Mouse (Mus musculus) limb, embryonic 13.5 days (tissue): ENCODE results near the gene Cela2a. TPM values are rescaled to one million over a fixed set of nuclear protein-coding genes. Genes with fewer than 3 reads are reported as not detected.

Source experiments
- ATAC-seq: fragments of 200-750 bp; cut with Nextera tagmentation; 2 replicates; pipeline ENCODE4 v1.8.0; 2017; ENCODE audit warnings: low read depth, moderate number of reproducible peaks, moderate TSS enrichment; ENCODE audit not compliant: low FRiP score
- H3K27ac ChIP-seq: fragments of 300-500 bp; sonication (generic); 2 replicates; pipeline ENCODE4 v1.5.1; 2015; ENCODE audit warnings: inconsistent platforms, mild to moderate bottlenecking, moderate library complexity
- H3K27me3 ChIP-seq: fragments of 300-500 bp; sonication (generic); 2 replicates; pipeline ENCODE4 v1.6.1; 2015; ENCODE audit warnings: mild to moderate bottlenecking, inconsistent platforms
- H3K36me3 ChIP-seq: fragments of 300-500 bp; sonication (generic); 2 replicates; pipeline ENCODE4 v1.6.1; 2015; ENCODE audit warnings: inconsistent platforms, mild to moderate bottlenecking, moderate library complexity
- H3K4me1 ChIP-seq: fragments of 300-500 bp; sonication (generic); 2 replicates; pipeline ENCODE4 v1.6.1; 2015; ENCODE audit warnings: inconsistent platforms
- H3K4me2 ChIP-seq: fragments of 300-500 bp; sonication (generic); replicated peaks from 2 replicates; pipeline ENCODE4 v1.6.1; 2015; ENCODE audit warnings: inconsistent platforms, mild to moderate bottlenecking, moderate library complexity
- H3K4me3 ChIP-seq: fragments of 300-500 bp; sonication (generic); 2 replicates; pipeline ENCODE4 v1.5.1; 2015; ENCODE audit warnings: moderate library complexity, mild to moderate bottlenecking, inconsistent platforms
- H3K9ac ChIP-seq: fragments of 300-500 bp; sonication (generic); 2 replicates; pipeline ENCODE4 v1.6.1; 2015; ENCODE audit warnings: mild to moderate bottlenecking, inconsistent platforms
- H3K9me3 ChIP-seq: fragments of 300-500 bp; sonication (generic); 2 replicates; pipeline ENCODE4 v1.6.1; 2016; ENCODE audit warnings: inconsistent platforms
- WGBS: fragments of 180-500 bp; shearing (Covaris S2); methylation state at CpG from one replicate; pipeline ENCODE4 v1.1.7; 2015; 5-methylcytosine and 5-hydroxymethylcytosine counted together
- polyA plus RNA-seq: library from polyadenylated mRNA; unstranded; fragments of >200 nt; fragmentation: Nextera tagmentation; extraction: Ambion mirVana; gene quantifications from 2 replicates; pipeline ENCODE4 v1.2.1, GENCODE M21; 2015

The Cela2a gene
- polyA plus RNA-seq, 1 experiment from 2014 or later, result not detected

DNA sequence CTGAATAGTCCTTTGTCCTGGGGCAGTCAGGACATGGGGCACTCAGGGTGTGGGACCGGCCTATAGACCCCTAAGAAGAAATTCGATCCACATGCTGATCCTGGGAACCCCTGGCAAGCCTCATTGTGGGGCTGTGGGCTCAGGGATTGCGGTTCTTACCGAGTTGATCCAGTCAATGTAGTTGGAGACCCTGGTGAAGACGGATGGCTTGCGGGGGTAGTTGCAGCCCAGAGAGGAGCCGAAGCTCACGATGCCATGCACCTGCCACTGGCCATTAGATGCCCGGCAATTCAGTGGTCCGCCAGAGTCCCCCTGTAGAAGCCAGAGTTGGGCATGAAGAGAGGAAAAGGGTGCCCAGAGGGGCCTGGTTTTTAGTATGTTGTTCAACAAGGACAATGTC is 8.3 kb downstream of the Cela2a start:
- Histone ChIP-seq H3K36me3 (peaks cover 31% of the 10 kb centered on the region), H3K9ac (no peak overlapping the region), H3K4me1 (peaks cover 11% of the 10 kb centered on the region; the same call in 1 of the 2 replicates), H3K27ac (no peak overlapping the region), H3K27me3 (no peaks in the 10 kb centered on the region), H3K9me3 (no peaks in the 10 kb centered on the region), H3K4me3 (no peak overlapping the region), H3K4me2 (no peak overlapping the region)
- 75% methylated on average over 10 of the region's 10 CpGs for WGBS
- ATAC-seq, result no peak

DNA sequence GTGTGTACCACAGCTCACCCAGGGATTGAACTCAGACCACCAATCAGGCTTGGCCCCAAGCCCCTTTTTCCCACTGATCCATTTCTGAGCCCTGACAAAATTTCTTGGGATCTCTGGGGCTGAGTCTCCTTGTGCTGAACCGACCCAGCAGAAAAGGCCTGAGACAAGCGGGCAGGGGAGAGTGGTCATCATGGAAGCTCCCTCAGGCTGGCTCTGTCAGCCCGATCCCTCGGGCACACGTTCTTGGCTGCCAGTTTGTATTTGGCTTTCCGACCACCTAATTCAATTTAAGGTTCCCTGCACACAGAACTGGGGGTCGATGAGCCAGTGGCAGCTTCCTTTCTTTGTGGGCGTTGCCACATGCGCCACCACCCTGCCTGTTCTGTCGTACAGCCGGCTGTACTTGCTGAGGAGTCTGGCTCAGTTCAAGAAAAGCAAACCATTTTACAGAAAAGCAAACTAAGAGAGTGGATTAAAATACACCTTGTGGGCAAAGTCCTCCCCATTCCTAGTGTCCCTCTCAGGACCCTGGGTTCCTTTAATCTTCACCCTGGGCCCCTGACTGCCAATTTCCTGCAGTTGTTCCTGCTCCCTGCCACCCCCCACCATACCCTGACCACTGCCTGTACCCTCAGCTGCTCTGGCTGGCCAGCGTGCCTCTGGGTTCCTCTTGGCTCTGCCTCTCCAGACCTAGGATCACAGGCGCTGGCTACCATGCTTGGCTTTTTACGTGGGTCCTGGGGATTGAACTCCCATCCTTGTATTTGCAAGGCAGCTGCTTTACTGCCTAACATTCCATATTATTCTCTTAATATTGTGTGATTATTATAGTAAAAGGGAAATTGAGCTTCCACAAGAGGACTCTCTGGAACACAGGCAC is 8.9 kb downstream of the Cela2a start:
- Histone ChIP-seq H3K27me3 (no peaks in the 10 kb centered on the region), H3K36me3 (peaks cover 38% of the 10 kb centered on the region), H3K9me3 (no peaks in the 10 kb centered on the region), H3K9ac (peak overlapping the region; percentile 4; the same call in 1 of the 2 replicates), H3K4me3 (no peak overlapping the region), H3K4me2 (no peak overlapping the region), H3K27ac (no peak overlapping the region), H3K4me1 (peaks cover 11% of the 10 kb centered on the region; the same call in 1 of the 2 replicates)
- ATAC-seq, result no peak
- 69% methylated on average over 14 of the region's 14 CpGs for WGBS

DNA sequence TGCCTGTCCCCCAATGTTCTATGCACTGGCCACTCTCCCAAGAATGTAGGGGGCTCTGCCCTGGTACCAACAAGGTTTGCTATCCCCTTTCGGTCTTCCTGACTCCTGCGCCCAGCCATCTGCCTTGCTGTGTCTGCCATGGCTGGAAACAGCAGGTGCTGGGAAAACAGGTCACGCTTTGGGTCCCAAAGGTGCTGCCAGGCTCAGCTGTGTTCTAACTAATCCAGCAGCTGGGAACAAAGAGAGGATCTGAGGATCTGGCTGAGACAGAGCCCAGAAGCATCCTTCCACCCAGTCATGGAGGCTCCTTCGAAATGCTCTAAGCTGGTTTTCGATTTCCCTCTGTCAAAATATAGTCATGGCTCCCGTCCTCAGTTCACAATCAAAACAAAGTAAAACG is 9.7 kb downstream of the Cela2a start:
- Histone ChIP-seq H3K4me1 (peaks cover 11% of the 10 kb centered on the region; the same call in 1 of the 2 replicates), H3K9me3 (no peaks in the 10 kb centered on the region), H3K36me3 (peaks cover 45% of the 10 kb centered on the region), H3K27me3 (no peaks in the 10 kb centered on the region), H3K27ac (no peak overlapping the region), H3K4me2 (no peak overlapping the region), H3K4me3 (no peak overlapping the region), H3K9ac (no peak overlapping the region)
- WGBS, result 88% methylated on average over 7 of the region's 7 CpGs
- ATAC-seq, result no peak

DNA sequence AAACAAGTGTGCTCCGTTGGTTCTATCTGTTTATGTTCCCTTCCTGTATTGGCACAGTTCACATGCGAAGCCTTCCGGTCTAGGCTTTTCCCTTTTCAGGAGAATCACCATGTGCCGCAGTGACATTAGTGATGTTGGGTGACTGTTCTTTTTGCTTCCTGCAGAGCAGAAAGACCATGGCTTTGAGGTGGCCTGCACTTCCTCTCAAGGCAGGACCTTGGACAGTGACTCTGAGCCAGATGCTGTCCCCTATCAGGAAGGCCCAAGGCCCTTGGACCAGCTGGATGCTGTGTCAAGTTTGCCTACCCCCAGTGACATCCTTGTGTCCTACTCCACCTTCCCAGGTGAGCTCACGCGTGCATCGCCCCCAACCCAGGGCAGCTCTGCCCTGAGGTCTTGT is 14.6 kb downstream of the Cela2a start:
- H3K4me1 ChIP-seq, result no peaks in the 10 kb centered on the region
- H3K36me3 ChIP-seq, result peaks cover 92% of the 10 kb centered on the region
- H3K4me2 ChIP-seq, result no peak overlapping the region
- no peak overlapping the region for H3K27ac ChIP-seq
- no peak overlapping the region for H3K4me3 ChIP-seq
- no peak for ATAC-seq
- 94% methylated on average over 7 of the region's 7 CpGs for WGBS
- H3K9ac ChIP-seq, result no peak overlapping the region
- H3K9me3 ChIP-seq, result no peaks in the 10 kb centered on the region
- no peaks in the 10 kb centered on the region for H3K27me3 ChIP-seq

DNA sequence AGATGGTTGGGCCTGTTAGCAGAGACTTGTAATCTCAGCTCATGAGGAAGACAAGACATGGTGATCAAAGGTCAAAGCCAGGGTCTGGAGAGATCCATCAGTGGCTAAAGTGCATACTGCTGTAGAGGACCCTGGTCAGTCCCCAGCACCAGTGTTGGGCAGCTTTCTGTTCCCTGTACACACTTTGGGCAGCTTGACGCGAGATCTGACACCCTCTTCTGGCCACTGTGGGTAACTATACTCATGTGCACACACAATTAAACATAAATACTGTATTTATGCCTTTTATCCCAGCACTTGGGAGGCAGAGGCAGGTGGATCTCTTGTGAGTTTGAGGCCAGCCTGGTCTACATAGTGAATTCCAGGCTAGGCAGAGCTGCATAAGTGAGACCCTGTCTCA is 15.0 kb downstream of the Cela2a start:
- 91% methylated on average over 2 of the region's 2 CpGs for WGBS
- Histone ChIP-seq H3K9me3 (no peaks in the 10 kb centered on the region), H3K4me1 (no peaks in the 10 kb centered on the region), H3K4me2 (no peak overlapping the region), H3K27me3 (no peaks in the 10 kb centered on the region), H3K27ac (no peak overlapping the region), H3K9ac (no peak overlapping the region), H3K4me3 (no peak overlapping the region), H3K36me3 (peaks cover 96% of the 10 kb centered on the region)
- ATAC-seq, result no peak

DNA sequence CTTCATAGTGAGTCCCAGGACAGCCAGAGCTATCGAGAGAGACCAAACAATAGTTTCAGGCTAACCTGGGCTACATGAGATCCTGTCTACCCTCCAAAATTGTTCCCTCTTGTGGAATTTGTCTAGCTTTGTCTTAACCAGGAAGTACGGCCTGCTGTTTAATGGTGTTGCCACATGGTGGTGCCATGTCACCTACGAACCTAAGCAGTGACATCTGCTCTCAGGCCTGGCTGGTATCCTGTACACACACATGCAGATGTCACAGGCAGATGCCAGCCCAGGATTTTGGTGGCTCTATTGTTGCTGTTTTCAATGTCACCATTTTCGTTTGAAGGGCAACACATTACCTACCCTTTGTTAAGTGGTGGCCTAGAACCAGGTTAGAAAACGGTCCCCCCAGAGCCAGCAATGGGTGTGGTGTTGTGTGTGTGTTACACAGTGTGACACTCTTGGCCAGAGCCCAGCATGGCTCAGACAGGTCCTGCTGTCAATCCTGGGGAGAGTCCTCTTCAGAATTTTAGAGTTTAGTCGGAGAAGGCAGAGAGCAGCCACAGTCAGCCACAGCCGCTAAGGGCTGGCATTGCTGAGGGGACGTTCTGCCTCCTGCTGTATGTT is 16.0 kb downstream of the Cela2a start:
- Histone ChIP-seq H3K9ac (no peak overlapping the region), H3K4me3 (no peak overlapping the region), H3K36me3 (peaks cover 98% of the 10 kb centered on the region), H3K4me2 (no peak overlapping the region), H3K4me1 (no peaks in the 10 kb centered on the region), H3K27ac (no peak overlapping the region), H3K27me3 (no peaks in the 10 kb centered on the region), H3K9me3 (no peaks in the 10 kb centered on the region)
- no peak for ATAC-seq
- 80% methylated on average over 8 of the region's 8 CpGs for WGBS

DNA sequence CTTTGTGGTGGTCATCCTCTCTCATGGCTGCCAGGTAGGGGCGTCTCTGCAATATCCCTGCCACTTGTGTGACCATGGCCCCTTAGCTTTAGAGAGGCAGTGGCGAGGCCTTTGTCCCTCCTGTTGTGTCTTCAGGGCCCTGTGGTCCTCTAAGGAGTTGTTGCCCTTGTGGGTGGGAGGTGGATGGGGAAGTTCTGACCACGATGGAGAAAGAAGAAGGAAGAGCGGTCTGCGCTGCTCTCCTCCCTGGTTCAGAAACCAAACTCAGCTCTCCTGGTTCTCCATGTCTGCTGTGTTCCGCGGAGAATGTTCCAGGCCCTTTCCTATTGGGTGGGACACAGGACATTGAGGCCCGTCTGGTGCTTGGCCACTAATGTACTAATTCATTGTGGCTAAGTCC is 20.1 kb downstream of the Cela2a start:
- WGBS, result 94% methylated on average over 8 of the region's 8 CpGs
- no peak overlapping the region for H3K9ac ChIP-seq
- H3K27me3 ChIP-seq, result no peaks in the 10 kb centered on the region
- H3K9me3 ChIP-seq, result no peaks in the 10 kb centered on the region
- H3K27ac ChIP-seq, result no peak overlapping the region
- ATAC-seq, result no peak
- no peak overlapping the region for H3K4me3 ChIP-seq
- H3K4me2 ChIP-seq, result no peak overlapping the region
- peaks cover 80% of the 10 kb centered on the region for H3K36me3 ChIP-seq
- no peaks in the 10 kb centered on the region for H3K4me1 ChIP-seq

DNA sequence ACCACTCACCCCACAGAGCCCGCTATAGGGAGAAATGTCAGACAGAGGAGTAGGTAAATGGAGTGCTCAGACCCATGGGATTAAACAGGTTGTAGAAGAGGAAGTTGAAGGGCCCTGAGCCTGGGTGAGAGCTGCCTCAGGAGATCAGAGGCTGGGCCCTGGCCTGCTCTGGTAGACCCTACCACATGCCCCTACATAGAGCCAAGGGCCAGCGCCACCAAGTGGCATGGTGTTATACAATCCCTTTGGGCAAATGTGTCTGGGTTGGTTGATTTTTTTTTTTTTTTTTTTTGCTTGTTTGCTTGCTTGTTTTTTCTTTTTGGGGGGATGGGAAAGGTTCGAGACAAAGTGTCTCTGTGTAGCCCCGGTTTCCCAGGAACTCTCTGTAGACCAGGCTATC is 21.9 kb downstream of the Cela2a start:
- Histone ChIP-seq H3K27ac (no peak overlapping the region), H3K9me3 (no peaks in the 10 kb centered on the region), H3K4me2 (no peak overlapping the region), H3K36me3 (peaks cover 62% of the 10 kb centered on the region), H3K4me1 (no peaks in the 10 kb centered on the region), H3K4me3 (no peak overlapping the region), H3K27me3 (no peaks in the 10 kb centered on the region), H3K9ac (no peak overlapping the region)
- 90% methylated on average over 4 of the region's 4 CpGs for WGBS
- ATAC-seq, result no peak

DNA sequence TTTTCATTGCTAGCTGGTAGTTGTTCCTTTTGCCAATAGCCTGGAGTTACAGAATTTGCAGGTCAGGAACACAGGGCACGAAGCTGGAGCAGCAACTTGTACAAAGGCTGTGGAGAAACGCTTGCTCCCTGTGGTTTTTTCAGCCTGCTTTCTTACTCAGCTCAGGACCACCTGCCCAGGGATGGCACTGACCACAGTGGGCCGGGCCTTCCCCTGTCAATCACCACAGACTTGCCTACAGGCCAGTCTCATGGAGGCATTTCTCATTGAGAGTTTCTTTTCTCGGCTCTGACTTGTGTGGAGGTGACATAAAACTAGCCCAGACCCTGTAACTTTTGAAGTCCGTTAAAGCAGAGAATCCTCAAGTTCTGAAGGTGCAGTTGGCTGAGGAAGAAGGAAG is 28.4 kb downstream of the Cela2a start:
- H3K4me2 ChIP-seq, result no peak overlapping the region
- 94% methylated on average over 5 of the region's 5 CpGs for WGBS
- no peak overlapping the region for H3K9ac ChIP-seq
- no peak for ATAC-seq
- no peaks in the 10 kb centered on the region for H3K9me3 ChIP-seq
- H3K36me3 ChIP-seq, result peaks cover 23% of the 10 kb centered on the region
- H3K27me3 ChIP-seq, result no peaks in the 10 kb centered on the region
- peaks cover 16% of the 10 kb centered on the region for H3K4me1 ChIP-seq
- H3K4me3 ChIP-seq, result no peak overlapping the region
- no peak overlapping the region for H3K27ac ChIP-seq

DNA sequence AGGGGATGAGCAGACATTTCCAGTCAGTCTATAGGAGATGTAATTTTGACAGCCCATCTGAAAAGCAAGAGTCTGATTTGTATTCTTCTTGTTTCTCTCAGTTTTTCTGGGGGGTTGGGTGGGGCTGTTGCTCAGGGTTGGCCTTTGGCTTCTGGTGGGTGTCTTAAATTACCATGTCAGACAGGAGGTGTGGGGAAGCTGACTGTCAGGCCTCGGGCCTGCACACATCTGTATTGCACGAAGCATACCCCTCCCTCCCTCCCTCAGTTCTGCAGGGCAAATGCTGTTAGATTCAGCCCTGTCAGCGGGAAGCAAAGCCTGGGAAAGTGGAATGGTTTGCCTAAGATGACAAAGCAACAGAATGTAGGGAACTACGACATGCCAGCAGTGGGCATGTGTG is 29.0 kb downstream of the Cela2a start:
- Histone ChIP-seq H3K4me2 (no peak overlapping the region), H3K9me3 (no peaks in the 10 kb centered on the region), H3K27me3 (no peaks in the 10 kb centered on the region), H3K4me1 (peaks cover 18% of the 10 kb centered on the region), H3K9ac (no peak overlapping the region), H3K36me3 (peaks cover 23% of the 10 kb centered on the region), H3K27ac (no peak overlapping the region), H3K4me3 (no peak overlapping the region)
- no peak for ATAC-seq
- WGBS, result 77% methylated on average over 4 of the region's 4 CpGs

DNA sequence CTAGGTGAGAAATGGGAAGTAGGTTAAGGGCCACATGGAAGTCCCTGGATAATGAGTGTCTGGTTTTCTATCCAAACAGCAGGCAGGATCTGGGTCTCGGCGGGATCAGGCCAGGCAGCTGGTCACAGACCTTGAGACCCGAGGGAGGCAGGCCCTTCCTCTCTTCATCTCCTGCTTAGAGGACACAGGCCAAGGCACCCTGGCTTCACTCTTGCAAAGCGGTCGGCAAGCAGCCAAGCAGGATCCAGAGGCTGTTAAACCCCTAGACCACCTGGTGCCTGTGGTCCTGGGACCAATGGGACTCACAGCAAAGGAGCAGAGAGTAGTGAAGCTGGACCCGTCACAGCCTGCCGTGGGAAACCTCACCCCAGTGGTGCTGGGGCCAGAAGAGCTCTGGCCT is 29.6 kb downstream of the Cela2a start:
- Histone ChIP-seq H3K9me3 (no peaks in the 10 kb centered on the region), H3K27ac (no peak overlapping the region), H3K9ac (no peak overlapping the region), H3K4me1 (peaks cover 18% of the 10 kb centered on the region), H3K36me3 (peaks cover 23% of the 10 kb centered on the region), H3K4me2 (no peak overlapping the region), H3K27me3 (no peaks in the 10 kb centered on the region), H3K4me3 (no peak overlapping the region)
- ATAC-seq, result no peak
- 88% methylated on average over 7 of the region's 7 CpGs for WGBS

DNA sequence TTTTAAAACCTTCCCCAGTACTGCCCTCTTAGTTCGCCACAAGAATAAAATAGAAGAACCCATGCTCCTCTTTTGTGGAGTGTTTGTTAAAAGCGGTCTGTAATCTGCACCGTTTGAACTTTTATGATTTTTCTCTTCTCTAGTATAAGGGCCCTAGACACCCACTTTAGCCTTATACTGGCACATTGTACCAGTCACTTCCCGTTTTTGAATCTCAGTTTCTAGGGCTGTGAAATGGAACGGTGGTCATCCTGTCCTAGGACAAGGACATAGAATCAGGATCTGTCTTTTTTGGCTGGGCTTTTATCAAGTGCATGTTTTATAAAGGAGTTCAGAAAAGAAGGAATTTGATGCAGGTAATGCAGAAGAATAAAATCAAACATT is 31.8 kb downstream of the Cela2a start:
- no peak for ATAC-seq
- WGBS, result 13% methylated on average over 5 of the region's 5 CpGs
- H3K27ac ChIP-seq, result peak overlapping the region; percentile 88
- peaks cover 23% of the 10 kb centered on the region for H3K36me3 ChIP-seq
- peak overlapping the region; percentile 69 for H3K4me3 ChIP-seq
- H3K27me3 ChIP-seq, result no peaks in the 10 kb centered on the region
- H3K4me2 ChIP-seq, result peak overlapping the region; percentile 69
- H3K9me3 ChIP-seq, result no peaks in the 10 kb centered on the region
- peaks cover 28% of the 10 kb centered on the region for H3K4me1 ChIP-seq
- H3K9ac ChIP-seq, result peak overlapping the region; percentile 74
